Mouse (Mus musculus): ENCODE data around the gene Krt79. TPM values are rescaled to one million over a fixed set of nuclear protein-coding genes. Genes with fewer than 3 reads are reported as not detected.

The Krt79 gene
- polyA plus RNA-seq, 1 experiment from 2014 or later: not detected

DNA sequence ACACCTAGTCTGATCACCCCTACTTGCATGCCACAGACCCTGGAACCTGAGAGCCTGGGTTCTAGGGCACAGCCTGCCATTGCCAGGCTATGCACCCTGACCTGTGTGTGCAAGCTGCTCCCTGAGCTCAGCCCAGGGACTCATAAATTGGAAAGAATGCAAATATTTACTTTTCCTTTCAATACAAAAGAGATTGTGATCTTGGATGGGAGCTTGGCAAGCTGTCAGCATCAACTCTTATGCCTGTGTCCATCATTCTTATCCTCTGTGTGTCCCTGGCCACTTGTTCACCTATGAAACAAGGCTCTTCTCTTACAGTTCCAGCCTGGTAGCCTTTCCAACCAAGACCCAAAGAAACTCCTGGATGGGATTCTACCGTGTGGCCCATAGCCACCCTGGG lies 15.1 kb downstream of the Krt79 start:
- Histone ChIP-seq H3K4me1 (replicated peaks; ENCODE audit: control insufficient read depth, insufficient read depth, low read length) (no peaks in the 10 kb centered on the region), H3K9me3 (ENCODE audit: control insufficient read depth, low read length) (no peaks in the 10 kb centered on the region), H3K27ac (ENCODE audit: low read depth, low read length) (no peak overlapping the region), H3K9ac (ENCODE audit: low read depth, low read length) (no peak overlapping the region), H3K27me3 (ENCODE audit: control insufficient read depth, insufficient read depth, low read length) (peaks cover 4% of the 10 kb centered on the region; the same call in 1 of the 2 replicates), H3K4me3 (ENCODE audit: low read depth, low read length) (no peak overlapping the region), H3K4me2 (replicated peaks; ENCODE audit: low read depth, low read length) (no peak overlapping the region), H3K36me3 (ENCODE audit: control insufficient read depth, insufficient read depth, low read length) (no peaks in the 10 kb centered on the region)
- 87% methylated on average over 1 of the region's 1 CpGs for WGBS
- DNase-seq (ENCODE audit: low spot score) (no peak), ATAC-seq (ENCODE audit: low FRiP score) (no peak)

DNA sequence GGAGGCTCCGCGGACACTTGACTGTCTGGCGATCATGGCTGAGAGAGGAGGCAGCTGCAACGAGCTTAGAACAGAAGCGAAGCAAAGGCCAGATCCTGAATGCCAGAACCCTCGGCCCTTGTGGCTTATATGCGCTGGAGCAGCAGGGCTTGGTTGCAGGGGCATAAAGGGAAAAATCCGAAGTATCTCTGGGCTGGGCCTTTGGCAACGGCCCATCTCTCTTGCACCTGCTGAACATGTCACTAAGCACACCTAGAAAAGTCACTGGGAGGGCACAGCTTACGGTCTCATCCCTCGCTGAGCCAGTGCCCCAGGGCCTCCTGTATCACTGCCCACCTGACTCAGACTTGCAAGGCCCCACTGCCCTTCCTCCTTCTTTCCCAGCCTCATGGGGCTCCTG lies 15.5 kb downstream of the Krt79 start, which contains the start of gene Krt4:
Gene Krt4, minus strand, starts transcription at position 101 of the 400 bp plus-strand sequence.
- Histone ChIP-seq H3K27me3 (ENCODE audit: control insufficient read depth, insufficient read depth, low read length) (0 out of 2 replicates have a peak, but pooled peaks cover under 1% of the 10 kb centered on the region), H3K4me1 (replicated peaks; ENCODE audit: control insufficient read depth, insufficient read depth, low read length) (no peaks in the 10 kb centered on the region), H3K4me3 (ENCODE audit: low read depth, low read length) (no peak within 1 kb of the TSS), H3K4me2 (replicated peaks; ENCODE audit: low read depth, low read length) (no peak within 1 kb of the TSS; the same call in 1 of the 2 replicates), H3K9me3 (ENCODE audit: control insufficient read depth, low read length) (no peaks in the 10 kb centered on the region), H3K9ac (ENCODE audit: low read depth, low read length) (no peak within 1 kb of the TSS), H3K36me3 (ENCODE audit: control insufficient read depth, insufficient read depth, low read length) (no peaks in the 10 kb centered on the region), H3K27ac (ENCODE audit: low read depth, low read length) (no peak within 1 kb of the TSS)
- no peak for DNase-seq (ENCODE audit: low spot score)
- 85% methylated on average over 11 of the region's 11 CpGs for WGBS
- no peak for ATAC-seq (ENCODE audit: low FRiP score)

DNA sequence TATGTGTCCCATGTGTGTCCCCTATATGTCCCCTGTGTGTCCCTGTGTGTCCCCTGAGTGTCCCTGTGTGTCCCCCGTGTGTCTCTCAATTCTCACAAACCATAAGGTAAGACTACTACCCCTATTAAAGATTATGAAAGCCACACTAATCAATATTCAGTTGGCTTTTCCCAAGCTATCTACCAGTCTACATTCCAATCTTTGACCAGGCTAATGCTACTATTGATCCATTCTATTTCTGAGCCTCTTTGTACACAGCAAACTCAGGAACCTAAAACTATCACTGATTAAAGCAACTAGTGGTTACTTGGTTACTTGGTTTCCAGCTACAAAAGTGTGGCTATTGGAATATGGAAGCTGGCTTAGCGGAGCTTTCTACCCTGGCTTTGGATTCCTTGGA lies 17.8 kb downstream of the Krt79 start:
- Histone ChIP-seq H3K4me1 (replicated peaks; ENCODE audit: control insufficient read depth, insufficient read depth, low read length) (no peaks in the 10 kb centered on the region), H3K4me2 (replicated peaks; ENCODE audit: low read depth, low read length) (no peak overlapping the region), H3K9ac (ENCODE audit: low read depth, low read length) (no peak overlapping the region), H3K27ac (ENCODE audit: low read depth, low read length) (no peak overlapping the region), H3K4me3 (ENCODE audit: low read depth, low read length) (no peak overlapping the region), H3K36me3 (ENCODE audit: control insufficient read depth, insufficient read depth, low read length) (no peaks in the 10 kb centered on the region), H3K9me3 (ENCODE audit: control insufficient read depth, low read length) (no peaks in the 10 kb centered on the region), H3K27me3 (ENCODE audit: control insufficient read depth, insufficient read depth, low read length) (no peaks in the 10 kb centered on the region)
- ATAC-seq (ENCODE audit: low FRiP score) (no peak), DNase-seq (ENCODE audit: low spot score) (no peak)
- WGBS: 95% methylated on average over 2 of the region's 2 CpGs

DNA sequence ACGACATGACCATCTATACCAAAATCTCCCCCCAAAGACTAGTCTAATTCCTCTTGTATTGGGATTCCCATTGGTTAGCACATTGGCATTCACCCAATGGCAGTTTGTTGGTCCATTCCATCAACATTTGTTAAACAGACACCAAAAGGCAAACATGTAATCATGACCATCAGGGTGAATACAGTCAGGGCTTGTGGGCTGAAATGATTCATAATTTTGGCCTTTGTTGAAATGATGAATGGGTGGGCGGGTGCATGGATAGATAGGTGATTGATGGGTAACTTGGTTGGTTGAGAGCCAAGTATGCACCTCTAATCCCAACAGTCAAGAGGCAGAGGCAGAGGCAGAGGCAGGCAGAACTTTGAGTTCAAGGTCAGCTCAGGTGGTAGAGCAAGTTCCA lies 24.1 kb downstream of the Krt79 start:
- Histone ChIP-seq H3K9me3 (ENCODE audit: control insufficient read depth, low read length) (no peaks in the 10 kb centered on the region), H3K27me3 (ENCODE audit: control insufficient read depth, insufficient read depth, low read length) (no peaks in the 10 kb centered on the region), H3K9ac (ENCODE audit: low read depth, low read length) (no peak overlapping the region), H3K27ac (ENCODE audit: low read depth, low read length) (no peak overlapping the region), H3K4me2 (replicated peaks; ENCODE audit: low read depth, low read length) (no peak overlapping the region), H3K4me1 (replicated peaks; ENCODE audit: control insufficient read depth, insufficient read depth, low read length) (no peaks in the 10 kb centered on the region), H3K4me3 (ENCODE audit: low read depth, low read length) (no peak overlapping the region), H3K36me3 (ENCODE audit: control insufficient read depth, insufficient read depth, low read length) (no peaks in the 10 kb centered on the region)
- 73% methylated on average over 2 of the region's 2 CpGs for WGBS
- DNase-seq (ENCODE audit: low spot score) (no peak), ATAC-seq (ENCODE audit: low FRiP score) (no peak)

DNA sequence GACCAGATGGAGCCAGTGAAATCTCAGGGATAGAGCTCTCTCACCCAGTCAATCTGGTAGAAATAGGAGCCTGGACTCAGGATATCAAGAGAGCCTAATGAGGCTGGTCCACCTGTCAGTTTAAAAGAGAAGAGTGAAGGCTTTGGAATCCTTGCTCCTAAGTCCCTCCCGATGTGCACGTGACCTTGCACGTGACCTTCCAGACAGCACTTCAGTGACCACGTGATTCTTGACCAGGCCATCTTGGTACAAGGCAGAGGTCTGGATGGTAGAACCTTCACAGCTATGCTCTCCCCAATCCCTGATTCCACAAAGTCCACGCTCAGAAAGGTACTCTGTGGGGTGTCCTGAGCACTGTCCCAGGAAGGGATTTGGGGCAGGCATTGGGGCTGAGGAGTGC lies 35.3 kb downstream of the Krt79 start:
- H3K4me1 ChIP-seq (replicated peaks; ENCODE audit: control insufficient read depth, insufficient read depth, low read length): no peaks in the 10 kb centered on the region
- H3K27me3 ChIP-seq (ENCODE audit: control insufficient read depth, insufficient read depth, low read length): no peaks in the 10 kb centered on the region
- H3K36me3 ChIP-seq (ENCODE audit: control insufficient read depth, insufficient read depth, low read length): no peaks in the 10 kb centered on the region
- no peak for DNase-seq (ENCODE audit: low spot score)
- H3K27ac ChIP-seq (ENCODE audit: low read depth, low read length): no peak overlapping the region
- no peak for ATAC-seq (ENCODE audit: low FRiP score)
- no peak overlapping the region for H3K4me2 ChIP-seq (replicated peaks; ENCODE audit: low read depth, low read length)
- no peak overlapping the region for H3K4me3 ChIP-seq (ENCODE audit: low read depth, low read length)
- no peaks in the 10 kb centered on the region for H3K9me3 ChIP-seq (ENCODE audit: control insufficient read depth, low read length)
- WGBS: 78% methylated on average over 5 of the region's 5 CpGs
- no peak overlapping the region for H3K9ac ChIP-seq (ENCODE audit: low read depth, low read length)

DNA sequence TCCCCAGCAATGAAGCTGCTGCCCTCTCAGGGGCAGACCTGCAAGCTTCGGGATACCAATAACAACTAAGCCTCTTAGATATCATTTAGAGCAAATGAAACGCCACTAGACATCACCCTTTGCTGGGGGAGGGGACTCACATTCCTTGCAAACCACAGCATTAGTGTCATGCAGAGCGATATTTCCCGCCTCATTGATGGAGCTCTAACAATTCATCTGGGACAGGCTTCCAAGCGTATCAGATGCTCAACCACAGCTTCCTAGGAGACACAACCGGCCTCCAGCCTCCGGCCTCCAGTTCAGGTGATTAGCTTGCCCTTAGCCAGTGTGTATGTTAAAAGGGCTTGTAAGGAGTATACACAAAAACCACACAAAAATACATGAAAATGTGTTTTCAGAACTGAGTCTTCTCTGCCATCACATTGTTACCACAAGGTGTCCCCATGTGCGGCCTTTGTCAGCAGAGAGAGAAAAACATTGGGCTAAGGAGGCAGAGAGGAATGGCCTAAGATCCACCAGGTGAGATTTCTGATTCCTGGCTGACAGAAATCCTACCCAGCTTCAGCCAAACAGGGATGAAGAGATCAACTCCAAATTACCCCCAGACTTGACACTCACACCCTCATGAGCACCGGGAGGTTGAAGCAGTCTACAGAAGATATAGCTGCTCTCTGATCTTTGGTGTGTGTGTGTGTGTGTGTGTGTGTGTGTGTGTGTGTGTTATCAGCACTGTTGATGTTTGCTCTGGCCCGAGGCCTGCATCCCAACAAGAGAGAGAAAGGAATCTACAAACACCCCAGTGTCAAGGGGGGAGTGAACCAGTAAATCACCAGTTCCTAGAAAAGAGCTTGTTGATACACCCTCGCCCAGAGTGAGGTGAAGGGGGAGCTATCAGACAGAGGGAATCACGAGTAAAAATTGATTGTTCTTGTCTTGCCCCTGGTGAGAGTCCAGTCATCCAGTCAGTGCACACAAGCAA lies 37.7 kb downstream of the Krt79 start:
- 63% methylated on average over 12 of the region's 12 CpGs for WGBS
- no peaks in the 10 kb centered on the region for H3K27me3 ChIP-seq (ENCODE audit: control insufficient read depth, insufficient read depth, low read length)
- ATAC-seq (ENCODE audit: low FRiP score) (no peak), DNase-seq (ENCODE audit: low spot score) (peak; percentile 5)
- no peak overlapping the region for H3K4me2 ChIP-seq (replicated peaks; ENCODE audit: low read depth, low read length)
- H3K4me3 ChIP-seq (ENCODE audit: low read depth, low read length): no peak overlapping the region
- H3K9me3 ChIP-seq (ENCODE audit: control insufficient read depth, low read length): no peaks in the 10 kb centered on the region
- H3K4me1 ChIP-seq (replicated peaks; ENCODE audit: control insufficient read depth, insufficient read depth, low read length): no peaks in the 10 kb centered on the region
- no peak overlapping the region for H3K27ac ChIP-seq (ENCODE audit: low read depth, low read length)
- no peaks in the 10 kb centered on the region for H3K36me3 ChIP-seq (ENCODE audit: control insufficient read depth, insufficient read depth, low read length)
- H3K9ac ChIP-seq (ENCODE audit: low read depth, low read length): no peak overlapping the region

DNA sequence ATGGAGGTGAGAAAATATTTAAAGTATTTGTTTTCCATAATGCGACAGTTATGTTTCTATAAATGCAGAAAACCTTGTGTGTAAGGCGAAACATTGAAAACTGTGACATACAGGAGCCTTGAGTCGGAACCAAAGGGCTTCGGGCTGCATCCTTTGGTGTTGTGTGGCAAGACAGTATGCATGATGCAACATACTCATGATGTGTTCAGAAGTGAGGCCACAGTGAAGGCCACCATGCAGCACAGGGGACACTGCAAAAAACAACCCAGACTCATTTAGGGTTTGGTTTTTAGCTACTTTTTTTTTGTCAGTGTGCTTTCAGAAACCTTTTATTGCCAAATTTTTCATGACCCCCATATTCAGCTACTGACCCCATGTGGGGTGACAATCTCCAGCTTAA lies 44.9 kb downstream of the Krt79 start:
- DNase-seq (ENCODE audit: low spot score) (no peak), ATAC-seq (ENCODE audit: low FRiP score) (no peak)
- 87% methylated on average over 4 of the region's 4 CpGs for WGBS
- H3K27ac ChIP-seq (ENCODE audit: low read depth, low read length): no peak overlapping the region
- H3K9me3 ChIP-seq (ENCODE audit: control insufficient read depth, low read length): no peaks in the 10 kb centered on the region
- H3K4me3 ChIP-seq (ENCODE audit: low read depth, low read length): no peak overlapping the region
- H3K36me3 ChIP-seq (ENCODE audit: control insufficient read depth, insufficient read depth, low read length): no peaks in the 10 kb centered on the region
- H3K9ac ChIP-seq (ENCODE audit: low read depth, low read length): no peak overlapping the region
- no peaks in the 10 kb centered on the region for H3K27me3 ChIP-seq (ENCODE audit: control insufficient read depth, insufficient read depth, low read length)
- no peak overlapping the region for H3K4me2 ChIP-seq (replicated peaks; ENCODE audit: low read depth, low read length)
- H3K4me1 ChIP-seq (replicated peaks; ENCODE audit: control insufficient read depth, insufficient read depth, low read length): no peaks in the 10 kb centered on the region

DNA sequence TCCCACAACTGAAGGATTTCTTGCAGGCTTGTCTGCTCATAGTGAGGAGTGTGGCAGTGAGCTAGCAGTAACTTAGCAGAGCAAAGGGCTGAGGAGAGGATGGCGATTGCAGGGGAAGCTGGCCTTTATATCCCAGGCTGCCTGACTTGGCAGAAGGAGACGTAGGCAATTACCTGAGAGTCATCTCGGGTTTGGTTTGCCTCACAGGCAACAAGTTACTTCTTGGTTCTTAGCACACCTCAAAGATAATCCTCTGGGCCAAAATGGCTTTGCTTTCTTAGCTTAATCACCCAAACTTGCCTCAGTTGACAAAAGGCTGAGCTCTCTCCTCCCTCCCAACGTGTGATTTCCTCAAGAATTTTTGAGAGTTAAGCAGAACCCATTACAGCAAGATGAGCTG lies 47.3 kb downstream of the Krt79 start, which contains the start of gene Krt76:
Gene Krt76, minus strand, starts transcription at position 101 of the 400 bp plus-strand sequence.
- no peak within 1 kb of the TSS for H3K4me3 ChIP-seq (ENCODE audit: low read depth, low read length)
- no peak for ATAC-seq (ENCODE audit: low FRiP score)

DNA sequence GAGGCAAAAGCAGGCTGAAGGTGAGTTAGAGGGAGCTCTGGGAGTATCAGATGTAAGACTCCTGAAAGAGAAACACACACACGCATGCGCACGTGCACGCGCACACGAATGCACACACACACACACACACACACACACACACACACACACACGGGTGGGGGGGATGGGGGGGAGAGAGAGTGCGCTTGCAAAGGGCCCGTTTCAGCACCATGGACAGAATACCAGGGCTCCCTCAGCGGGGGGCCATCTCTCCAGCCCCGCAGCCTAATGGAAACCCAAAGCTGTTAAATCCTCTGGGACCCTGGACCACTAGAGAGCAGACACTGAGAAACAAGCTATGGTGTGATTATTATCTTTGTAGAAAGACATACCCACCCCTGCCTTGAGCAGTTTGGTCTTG lies 60.3 kb downstream of the Krt79 start:
- H3K4me2 ChIP-seq (replicated peaks; ENCODE audit: low read depth, low read length): no peak overlapping the region
- ATAC-seq (ENCODE audit: low FRiP score) (no peak), DNase-seq (ENCODE audit: low spot score) (peak; percentile 55)
- no peak overlapping the region for H3K4me3 ChIP-seq (ENCODE audit: low read depth, low read length)
- H3K9me3 ChIP-seq (ENCODE audit: control insufficient read depth, low read length): no peaks in the 10 kb centered on the region
- 29% methylated on average over 9 of the region's 11 CpGs for WGBS
- no peak overlapping the region for H3K27ac ChIP-seq (ENCODE audit: low read depth, low read length)
- H3K9ac ChIP-seq (ENCODE audit: low read depth, low read length): no peak overlapping the region
- no peaks in the 10 kb centered on the region for H3K36me3 ChIP-seq (ENCODE audit: control insufficient read depth, insufficient read depth, low read length)
- H3K4me1 ChIP-seq (replicated peaks; ENCODE audit: control insufficient read depth, insufficient read depth, low read length): no peaks in the 10 kb centered on the region
- H3K27me3 ChIP-seq (ENCODE audit: control insufficient read depth, insufficient read depth, low read length): no peaks in the 10 kb centered on the region

More for the DNA sequence above, 47.3 kb downstream of the Krt79 start, which contains the start of gene Krt76:
- WGBS: 69% methylated on average over 4 of the region's 4 CpGs
- H3K9ac ChIP-seq (ENCODE audit: low read depth, low read length): no peak within 1 kb of the TSS
- no peaks in the 10 kb centered on the region for H3K9me3 ChIP-seq (ENCODE audit: control insufficient read depth, low read length)
- no peaks in the 10 kb centered on the region for H3K27me3 ChIP-seq (ENCODE audit: control insufficient read depth, insufficient read depth, low read length)
- no peak within 1 kb of the TSS for H3K27ac ChIP-seq (ENCODE audit: low read depth, low read length)
- no peaks in the 10 kb centered on the region for H3K36me3 ChIP-seq (ENCODE audit: control insufficient read depth, insufficient read depth, low read length)
- H3K4me1 ChIP-seq (replicated peaks; ENCODE audit: control insufficient read depth, insufficient read depth, low read length): no peaks in the 10 kb centered on the region
- DNase-seq (ENCODE audit: low spot score): no peak
- H3K4me2 ChIP-seq (replicated peaks; ENCODE audit: low read depth, low read length): no peak within 1 kb of the TSS
